Mouse (Mus musculus): ENCODE results near the gene Auts2. TPM values are rescaled to one million over a fixed set of nuclear protein-coding genes. Genes with fewer than 3 reads are reported as not detected.

The Auts2 gene
- total RNA-seq, 4 experiments from 2014 or later = 23.5 to 31.8 (median 27.0) TPM

DNA sequence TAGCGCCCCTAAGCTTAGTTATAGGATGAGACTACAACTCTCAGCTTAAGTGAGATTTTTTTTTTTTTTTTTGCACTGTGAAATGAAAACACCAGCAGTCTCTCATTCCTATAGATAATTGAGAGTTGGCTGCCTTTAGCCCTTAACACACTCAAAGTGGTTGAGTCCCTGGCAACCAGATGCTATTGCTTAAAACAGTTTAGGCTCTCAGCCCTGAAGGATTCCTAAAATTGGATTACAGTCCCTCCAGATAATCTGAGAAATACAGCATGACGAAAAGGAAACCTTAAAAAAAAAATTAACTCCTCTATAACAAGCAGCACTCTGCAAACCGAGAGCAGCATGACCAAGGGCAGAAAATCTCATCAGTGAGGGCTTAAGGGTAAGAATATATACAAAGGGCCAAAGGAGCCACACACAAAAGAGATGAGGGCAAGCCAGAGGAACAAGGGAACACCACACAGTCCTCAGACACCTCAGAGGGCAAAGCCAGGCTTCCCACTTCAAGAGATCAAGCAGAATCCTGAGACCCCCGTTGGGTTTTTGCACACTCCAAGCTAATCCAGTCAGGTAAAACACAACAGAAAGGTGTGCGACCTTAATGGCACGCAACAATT lies 274.7 kb downstream of the Auts2 start:
- DNase-seq (ENCODE audit: low spot score) = no peak

DNA sequence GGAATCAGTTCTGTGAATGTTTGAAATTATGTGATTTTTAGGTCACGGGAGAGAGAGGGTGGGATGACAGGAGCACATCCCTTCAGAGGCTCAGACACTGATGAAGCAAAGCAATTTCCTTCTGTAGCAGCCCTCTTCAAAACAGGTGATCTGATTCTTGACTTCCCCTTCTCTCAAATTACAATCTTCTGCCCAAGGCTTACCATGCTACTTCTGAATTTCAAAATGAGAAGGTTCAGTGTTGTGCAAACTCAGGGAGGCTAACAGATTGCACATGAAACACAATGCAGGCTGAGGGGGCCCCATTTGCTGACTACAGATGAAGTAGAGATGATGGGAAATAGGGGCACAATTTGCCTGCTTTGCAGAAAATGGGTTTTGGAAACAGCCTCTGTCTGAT lies 278.1 kb downstream of the Auts2 start:
- no peak for DNase-seq (ENCODE audit: low spot score)

DNA sequence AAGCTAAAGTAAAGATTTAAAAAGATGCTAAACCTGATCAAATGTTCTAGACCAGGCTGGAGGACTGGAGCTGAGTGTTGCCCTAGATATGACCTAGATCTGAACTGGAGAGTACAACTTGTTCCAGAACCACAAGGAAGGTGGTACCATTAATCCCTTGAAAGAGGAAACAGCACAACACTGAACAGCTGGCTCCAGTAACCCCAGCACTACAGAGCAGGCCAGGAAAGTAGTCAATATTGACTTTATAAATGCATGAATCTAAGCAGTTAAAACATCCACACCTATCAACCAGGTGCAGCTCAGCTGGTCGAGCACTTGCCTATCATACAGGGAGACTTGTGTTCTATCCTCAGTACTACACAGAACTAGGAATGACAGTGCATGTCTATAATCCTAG lies 281.4 kb downstream of the Auts2 start:
- no peak for DNase-seq (ENCODE audit: low spot score)

DNA sequence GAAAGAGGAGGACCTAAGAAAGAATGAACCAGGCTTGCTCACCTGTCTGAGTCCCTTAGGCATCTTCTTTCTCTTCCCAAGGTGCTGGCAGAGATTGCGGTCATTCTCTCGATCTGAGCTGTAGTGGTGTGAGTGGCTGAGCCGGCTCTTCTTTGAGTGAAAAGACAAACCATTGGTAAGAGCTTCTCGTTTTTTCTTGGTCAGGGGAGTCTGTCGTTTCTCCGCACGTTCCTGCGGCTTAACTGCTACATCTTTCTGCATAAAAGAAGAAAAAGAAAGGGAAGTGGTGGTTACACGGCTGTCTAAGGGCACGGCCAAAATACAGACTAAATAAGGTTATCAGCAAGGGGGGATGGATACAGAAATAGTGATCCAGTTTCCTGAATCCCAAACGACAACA lies 284.3 kb downstream of the Auts2 start:
- DNase-seq (ENCODE audit: low spot score) = no peak

DNA sequence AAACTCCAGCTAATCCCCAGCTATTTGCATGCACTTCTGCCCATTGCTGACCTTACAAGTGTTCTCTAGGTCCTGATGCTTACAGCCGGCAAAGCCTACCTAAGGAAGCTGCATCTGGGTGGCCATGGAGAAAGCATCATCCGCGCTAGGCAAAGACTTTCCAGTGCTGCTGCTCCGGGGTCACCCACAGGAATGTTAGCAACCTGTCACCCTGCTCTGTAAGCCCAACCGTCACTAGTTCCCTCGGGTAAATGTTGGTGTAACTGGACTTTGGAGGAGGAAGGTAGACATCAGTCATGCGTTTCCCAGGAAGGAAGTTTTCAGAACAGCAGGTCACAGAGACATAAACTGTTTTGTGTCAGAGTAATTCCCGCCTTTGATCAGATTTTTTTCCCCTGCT lies 287.6 kb downstream of the Auts2 start:
- no peak for DNase-seq (ENCODE audit: low spot score)

DNA sequence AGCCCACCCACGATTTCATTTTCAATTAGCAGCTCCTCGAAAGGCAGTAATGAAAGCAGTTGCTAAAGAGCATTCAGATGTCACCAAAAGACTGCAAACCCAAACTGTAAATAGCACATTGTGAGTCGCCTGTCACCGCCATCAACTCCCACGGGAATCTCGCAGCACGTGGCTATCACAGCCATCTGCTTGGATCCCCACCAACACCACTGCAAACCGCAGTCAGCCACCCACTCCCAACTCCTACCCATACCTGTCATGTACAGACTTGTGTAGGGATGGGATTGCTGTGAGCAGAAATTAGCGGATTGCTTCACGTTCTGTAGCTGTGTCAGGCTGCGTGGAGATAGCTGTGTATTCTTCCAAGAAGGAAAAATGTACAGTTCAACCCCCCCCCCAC lies 293.6 kb downstream of the Auts2 start:
- no peak for DNase-seq (ENCODE audit: low spot score)

DNA sequence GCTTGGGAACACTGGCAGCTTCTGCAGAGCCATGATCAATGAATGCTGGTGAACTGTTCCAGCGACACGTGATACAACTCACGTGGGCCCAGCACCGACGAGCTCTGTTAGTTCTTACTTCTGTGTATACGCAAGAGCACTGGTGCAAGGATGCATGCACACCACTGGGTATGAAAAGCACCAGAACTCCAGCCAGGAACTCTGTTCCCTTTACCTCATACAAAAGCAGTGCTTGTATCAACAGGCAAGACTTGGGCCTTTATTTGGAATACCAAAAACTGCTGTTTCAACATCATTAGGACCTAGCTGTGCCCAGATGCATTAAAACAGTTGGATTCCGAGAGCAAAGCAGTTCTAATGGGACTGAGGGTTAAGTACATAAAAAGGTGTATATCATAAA lies 295.1 kb downstream of the Auts2 start:
- DNase-seq (ENCODE audit: low spot score) = no peak

DNA sequence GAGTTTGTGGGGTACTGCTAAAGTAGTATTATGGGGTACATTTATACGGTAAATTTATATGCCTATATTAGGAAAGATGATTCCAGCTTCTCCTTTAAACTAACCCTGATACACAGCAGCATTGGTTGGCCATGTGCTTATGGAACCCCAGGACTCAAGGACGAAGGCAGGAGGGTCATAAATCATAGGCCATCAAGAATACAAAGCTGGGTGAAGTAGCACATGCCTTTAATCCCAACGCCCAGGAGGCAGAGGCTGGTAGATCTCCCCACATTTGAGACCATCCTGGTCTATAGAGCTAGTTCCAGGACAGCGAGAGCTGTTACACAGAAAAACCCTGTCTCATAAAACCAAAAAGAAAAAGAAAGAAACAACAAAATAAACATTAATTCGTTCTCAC lies 307.7 kb downstream of the Auts2 start:
- no peak for DNase-seq (ENCODE audit: low spot score)

DNA sequence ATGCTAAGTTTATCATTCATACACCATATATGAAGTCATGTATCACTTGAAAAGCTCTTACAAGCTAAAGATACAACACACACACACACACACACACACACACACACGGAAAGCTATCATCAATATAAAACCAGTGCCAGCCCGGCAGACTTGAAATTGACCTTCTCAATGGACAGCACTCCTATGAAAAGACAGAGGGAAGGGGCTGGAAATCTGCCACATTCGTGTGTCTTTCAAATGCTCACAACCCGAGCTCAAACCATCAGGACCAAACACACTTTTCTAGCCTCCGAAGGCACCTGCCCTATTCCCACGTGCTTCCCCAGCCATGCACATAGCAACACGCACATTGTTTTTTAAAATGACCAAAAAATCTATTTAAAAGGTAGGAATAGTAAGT lies 308.7 kb downstream of the Auts2 start:
- DNase-seq (ENCODE audit: low spot score) = no peak

DNA sequence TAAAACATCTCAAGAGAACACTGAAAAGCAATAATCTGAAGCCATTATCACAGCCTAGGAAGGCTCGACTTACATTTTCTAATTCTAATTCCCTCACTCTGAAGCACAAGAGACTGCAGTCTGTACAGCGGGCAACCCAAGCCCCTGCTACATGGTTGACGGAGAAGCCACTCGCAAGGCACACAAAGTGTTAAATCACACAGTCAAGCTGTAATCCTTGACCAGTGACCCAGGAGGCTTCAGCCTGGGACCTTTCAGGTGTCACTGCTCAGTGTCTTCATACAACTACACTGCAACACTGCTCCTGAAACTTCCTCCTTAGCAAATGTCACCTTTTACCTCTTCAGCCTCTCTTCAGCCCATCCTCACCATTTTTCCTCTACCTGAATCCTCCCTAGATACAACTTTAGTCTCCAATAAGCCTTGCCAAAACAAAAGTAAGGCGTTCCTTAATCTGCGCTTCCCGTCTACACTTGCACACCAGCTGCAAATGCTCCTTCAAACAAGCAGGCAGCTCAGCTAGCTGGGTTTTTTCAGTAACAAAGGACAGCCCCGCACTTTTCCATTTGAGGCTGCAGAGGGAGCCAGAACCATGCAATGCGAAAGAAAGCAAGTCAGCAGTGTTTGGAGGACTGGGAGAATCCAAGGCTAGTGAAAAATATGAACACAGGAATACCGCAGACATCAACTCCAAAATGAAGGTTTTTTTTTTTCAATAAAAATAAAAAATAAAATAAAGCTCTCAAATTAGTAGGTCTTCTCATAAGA lies 311.7 kb downstream of the Auts2 start:
- DNase-seq (ENCODE audit: low spot score) = peak; percentile 56

DNA sequence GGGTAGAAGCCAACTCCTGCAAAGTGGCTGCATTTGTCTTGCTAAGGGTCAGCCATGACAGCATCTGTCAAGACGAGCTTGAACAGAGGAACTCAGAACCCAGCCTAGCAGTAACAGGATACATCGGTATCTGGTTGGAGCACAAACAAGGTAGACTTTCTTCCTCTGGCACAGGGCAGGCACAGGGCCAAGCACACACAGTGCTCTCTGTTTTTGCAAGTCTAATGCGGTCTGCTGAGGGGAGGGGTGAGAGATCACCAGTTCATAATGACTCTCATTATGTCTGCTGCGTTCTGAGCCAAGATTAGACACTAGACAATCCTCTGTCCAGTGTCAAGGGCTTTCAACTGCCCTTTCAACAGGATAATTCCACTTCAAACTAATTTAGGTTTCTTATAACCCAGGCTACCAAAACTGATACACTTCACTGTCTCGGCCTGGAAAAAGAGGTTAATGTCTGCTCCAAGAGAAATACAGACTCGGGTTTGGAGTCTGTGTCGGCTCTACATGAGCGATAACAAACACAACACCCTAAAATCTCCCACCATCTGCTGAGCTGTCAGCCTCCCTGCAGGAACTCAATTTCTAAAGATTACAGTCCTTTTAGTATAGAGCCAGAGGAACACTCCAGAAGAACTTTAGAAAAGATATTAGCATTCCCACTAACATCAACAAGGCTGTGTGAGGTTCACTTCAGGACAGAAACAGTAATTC lies 313.3 kb downstream of the Auts2 start:
- DNase-seq (ENCODE audit: low spot score) = peak; percentile 38

DNA sequence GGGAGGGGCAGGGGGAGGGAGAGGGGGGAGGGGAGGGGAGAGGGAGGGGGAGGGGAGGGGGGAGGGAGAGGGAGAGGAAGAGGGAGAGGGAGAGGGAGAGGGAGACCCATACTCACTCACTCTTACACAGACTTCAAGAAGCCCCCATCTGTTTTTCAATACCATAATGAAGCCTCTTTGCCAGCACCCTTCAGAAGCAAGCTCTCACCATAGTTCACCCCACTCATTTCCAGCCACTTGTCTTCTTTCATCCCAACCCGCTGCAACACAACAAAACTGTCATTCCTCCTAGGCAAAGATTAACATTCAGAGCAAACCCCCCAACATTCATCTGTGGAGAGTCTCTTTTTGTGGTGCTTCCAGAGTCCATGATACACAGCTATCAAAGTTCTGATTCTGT lies 314.1 kb downstream of the Auts2 start:
- DNase-seq (ENCODE audit: low spot score) = no peak

DNA sequence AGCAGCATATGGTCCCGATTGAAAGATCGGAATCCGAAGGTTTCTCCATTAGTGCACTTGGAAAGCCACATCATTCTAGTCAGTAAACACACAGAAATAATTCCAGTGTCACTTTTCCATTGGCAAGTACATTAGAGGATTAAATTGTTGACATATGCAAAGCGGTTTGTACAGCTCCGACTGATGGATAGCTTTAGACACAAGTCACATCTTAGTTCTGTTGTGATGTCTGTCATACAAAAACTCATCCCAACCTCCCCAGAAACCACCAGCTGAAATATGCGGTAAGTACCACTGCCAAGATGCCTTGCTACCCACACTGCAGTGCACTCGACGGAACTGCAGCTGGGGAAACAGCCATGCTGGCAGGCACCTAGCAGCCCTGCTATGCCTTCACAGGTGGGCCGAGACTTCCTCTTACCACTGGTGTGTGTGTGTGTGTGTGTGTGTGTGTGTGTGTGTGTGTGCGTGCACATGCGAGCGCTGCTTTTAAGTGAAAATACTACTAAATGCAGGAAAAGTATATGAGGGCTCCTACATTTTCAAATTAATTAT lies 322.7 kb downstream of the Auts2 start:
- DNase-seq (ENCODE audit: low spot score) = no peak

DNA sequence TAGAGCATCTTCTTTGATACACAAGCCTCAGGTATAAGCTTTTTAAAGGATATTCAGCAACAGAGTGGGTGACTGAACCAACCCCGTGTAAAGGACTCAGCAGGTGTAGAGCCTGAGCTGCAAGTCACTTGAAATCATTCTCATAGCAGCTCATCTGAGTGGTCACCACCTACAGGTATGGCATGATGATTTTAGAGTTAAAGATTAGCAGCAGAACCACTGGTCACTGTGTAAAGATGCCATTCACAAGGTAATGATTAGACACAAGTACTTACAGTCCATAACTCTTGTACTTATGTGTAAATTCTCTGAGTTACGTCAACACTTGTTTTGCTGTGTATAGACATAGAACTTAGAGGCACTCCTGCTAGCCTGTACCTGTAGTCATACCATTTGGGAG lies 327.0 kb downstream of the Auts2 start:
- no peak for DNase-seq (ENCODE audit: low spot score)

DNA sequence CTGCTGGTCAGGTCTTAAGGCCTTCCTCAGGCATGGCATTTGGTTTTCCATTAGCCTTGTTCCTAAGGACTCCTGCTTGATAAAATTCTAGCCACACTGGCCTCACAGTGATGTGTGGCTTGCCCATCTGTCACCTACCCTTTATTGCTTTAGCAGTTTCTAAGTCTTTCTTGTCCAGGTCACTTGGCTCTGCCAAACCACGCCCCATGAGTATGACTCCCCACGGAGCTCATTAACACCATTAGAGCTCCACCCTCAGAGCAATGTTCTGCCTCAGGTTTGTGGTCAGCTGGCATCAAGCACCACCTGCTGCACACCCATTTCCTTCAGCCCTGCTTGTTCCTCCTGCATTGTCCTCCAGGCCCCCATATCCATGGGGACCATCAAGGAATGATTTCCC lies 330.7 kb downstream of the Auts2 start:
- DNase-seq (ENCODE audit: low spot score) = no peak

DNA sequence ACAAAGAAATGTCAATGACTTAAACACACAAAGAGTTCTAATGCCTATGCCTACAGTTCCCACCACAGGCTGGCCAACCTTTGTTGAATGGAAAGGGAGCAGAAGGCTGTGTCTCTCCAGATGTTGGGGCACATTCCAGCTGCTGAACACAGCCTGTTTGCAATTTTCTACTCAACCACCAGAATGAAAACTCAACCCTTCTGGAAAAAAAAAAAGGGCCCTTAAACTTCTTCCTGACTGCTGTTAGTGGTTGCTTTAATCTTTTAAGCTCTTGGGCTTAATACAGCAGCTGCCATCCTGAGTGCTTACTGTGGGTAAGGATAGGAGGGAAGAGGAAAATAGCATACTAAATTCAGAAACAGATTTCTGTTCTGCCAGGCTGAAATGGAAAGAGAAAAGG lies 333.4 kb downstream of the Auts2 start:
- no peak for DNase-seq (ENCODE audit: low spot score)

DNA sequence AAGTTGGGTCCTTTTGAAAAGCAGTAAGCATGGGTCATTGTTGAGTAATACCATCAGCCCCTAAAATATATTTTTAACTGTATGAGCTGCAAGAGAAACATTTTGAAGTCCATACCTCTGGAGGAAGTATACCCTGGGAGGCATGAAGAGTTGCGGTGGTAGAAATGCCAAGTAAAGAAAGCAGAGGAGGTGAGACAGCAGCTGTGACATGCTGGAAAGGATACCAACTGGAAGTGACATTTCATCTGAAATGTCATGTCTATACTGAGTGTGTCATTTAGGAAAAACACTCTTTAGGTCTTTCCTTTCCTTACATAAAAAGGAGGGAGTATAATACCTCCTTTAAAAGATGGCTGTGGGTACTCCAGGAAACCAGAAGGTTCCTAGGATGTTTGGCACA lies 336.9 kb downstream of the Auts2 start:
- DNase-seq (ENCODE audit: low spot score) = no peak

DNA sequence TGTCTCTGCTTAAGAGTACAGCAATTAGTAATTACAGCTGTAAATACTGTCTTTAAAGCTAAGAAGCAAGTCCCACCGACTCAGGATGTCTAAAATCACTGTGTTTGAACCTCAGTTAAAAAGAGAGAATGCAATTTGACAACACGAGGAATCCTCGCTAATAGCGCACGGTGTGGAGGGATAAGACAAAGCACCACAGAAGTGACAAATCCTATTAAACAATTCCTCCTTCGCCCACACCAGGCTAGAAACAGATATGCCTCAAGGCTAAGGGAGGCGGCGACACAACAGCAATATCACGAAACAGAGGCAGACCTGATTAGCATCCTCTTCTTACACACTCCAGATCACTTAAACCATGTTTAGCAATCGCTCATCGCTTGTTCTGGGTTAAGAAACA lies 339.3 kb downstream of the Auts2 start:
- DNase-seq (ENCODE audit: low spot score) = no peak

DNA sequence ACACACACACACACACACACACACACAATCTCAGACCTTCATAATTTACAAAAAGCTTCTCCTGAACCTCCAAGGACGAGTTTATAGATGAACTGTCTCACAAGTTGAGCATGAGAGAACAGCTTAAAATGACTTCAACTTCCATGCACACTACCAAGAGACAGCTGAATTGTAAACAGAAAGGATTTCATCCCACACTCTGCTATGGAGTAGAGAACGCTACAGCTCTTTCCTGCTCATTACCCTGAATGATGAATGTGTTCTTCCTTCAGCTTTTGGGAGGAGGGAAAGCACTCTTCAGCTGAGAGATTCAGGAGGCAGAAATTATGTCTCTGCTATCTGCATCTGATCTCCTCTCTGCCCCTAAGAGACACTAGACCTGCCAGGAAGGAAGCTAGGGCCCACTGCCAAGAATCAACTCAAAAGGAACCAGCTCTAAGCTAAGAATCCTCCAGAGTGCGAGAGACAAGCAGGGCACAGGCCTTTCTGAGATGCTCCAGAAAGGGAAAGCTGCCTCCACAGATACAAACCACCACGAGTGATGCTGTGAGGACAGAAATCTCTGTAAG lies 342.0 kb downstream of the Auts2 start:
- DNase-seq (ENCODE audit: low spot score) = no peak

DNA sequence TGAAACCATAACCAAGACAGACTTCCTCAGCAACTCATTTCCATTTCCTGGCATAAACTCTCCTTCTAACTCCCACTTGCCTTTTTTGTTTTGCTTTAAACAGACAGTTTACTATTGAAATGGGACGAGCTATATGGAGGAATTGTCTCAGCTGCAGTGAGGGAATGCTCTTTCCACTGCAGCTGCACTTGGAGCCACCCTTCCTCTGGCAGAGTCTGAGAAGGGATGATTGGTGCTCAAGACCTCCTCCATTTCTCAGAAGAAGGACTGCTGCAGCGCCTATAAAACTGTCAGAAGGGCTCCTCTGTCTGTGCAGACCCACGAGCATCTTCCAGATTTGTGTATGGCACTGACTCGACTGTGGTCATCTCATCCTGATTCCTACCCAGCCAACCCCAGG lies 342.5 kb downstream of the Auts2 start:
- DNase-seq (ENCODE audit: low spot score) = no peak

DNA sequence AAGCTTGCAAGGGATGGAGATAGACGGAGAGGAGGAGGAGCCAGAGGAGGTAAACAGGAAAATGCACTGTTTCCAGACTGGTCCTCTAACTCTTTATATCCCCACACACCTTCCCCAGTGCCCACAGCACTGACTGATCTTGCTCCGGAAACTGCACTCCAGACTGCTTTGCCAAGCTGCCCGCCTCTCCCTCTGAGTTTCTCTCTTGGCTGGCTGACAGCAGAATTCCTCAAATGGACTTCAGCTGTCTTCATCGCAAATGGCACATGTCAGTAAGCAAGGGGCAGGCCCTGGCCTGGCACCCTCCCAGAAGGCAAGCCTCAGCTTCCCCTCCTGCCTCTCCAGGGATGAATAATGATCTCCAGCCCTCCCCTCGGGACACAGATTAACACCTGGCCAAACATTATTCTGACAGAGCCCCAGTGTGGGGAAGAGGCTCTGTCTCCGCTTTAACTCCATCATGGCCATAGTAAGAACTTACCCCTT lies 348.1 kb downstream of the Auts2 start:
- DNase-seq (ENCODE audit: low spot score) = peak; percentile 4

DNA sequence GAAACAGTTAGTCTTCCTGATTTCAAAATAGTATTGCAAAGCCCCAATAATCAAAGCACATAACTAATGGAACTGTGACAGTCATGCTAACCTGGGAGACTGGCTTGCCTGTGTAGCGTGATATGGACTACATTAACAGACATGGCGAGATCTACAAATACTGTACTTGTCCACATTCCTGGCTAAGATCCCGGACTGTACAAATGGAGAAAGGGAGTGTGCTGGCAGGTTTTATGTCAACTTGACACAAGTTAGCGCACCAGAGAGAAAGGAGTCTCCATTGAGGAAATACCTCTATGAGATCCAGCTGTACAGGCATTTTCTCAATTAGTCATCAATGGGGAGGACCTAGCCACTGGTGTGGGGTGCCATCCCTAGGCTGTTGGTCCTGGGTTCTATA lies 353.0 kb downstream of the Auts2 start:
- DNase-seq (ENCODE audit: low spot score) = peak; percentile 14
